Mouse (Mus musculus) olfactory bulb, adult 2 months (tissue): Measurements from ENCODE around the gene Stab1.

Source experiments
- CTCF ChIP-seq: fragments of 200-500 bp; IDR thresholded peaks from 2 replicates; pipeline ENCODE4 v1.5.1; 2012; ENCODE audit warnings: low read depth, mild to moderate bottlenecking, low read length, moderate library complexity; ENCODE audit not compliant: insufficient read depth
- POLR2A ChIP-seq: fragments of 200-500 bp; IDR thresholded peaks from 2 replicates; pipeline ENCODE4 v1.6.1; 2012; ENCODE audit warnings: mild to moderate bottlenecking, low read depth, low read length, moderate library complexity; ENCODE audit not compliant: insufficient read depth

GRCm38 (mm10) chr14:31161638-31162037 is 6.8 kb downstream of the Stab1 start:
- TF ChIP-seq CTCF = no peak
- TF ChIP-seq POLR2A = no peak
